Mouse (Mus musculus) myocyte (in vitro differentiated cells): ENCODE measurements at regions not wholly inside any gene's neighbourhood (a gene's known extent, or its start where the extent isn't known, plus 50 kb on each side); places are given as distances from the start of the nearest gene placed in this dataset.

Experiments used
- H3K27me3 ChIP-seq: one replicate; pipeline ENCODE4 v1.6.1; 2011; ENCODE audit not compliant: control insufficient read depth, insufficient read depth, insufficient read length
- H3K36me3 ChIP-seq: one replicate; pipeline ENCODE4 v1.6.1; 2011; ENCODE audit not compliant: control insufficient read depth, insufficient read depth
- H3K4me2 ChIP-seq: one replicate; pipeline ENCODE4 v1.6.1; 2011; ENCODE audit warnings: low read depth, control low read depth
- H3K4me3 ChIP-seq: one replicate; pipeline ENCODE4 v1.5.1; 2011; ENCODE audit warnings: mild to moderate bottlenecking, control low read depth, moderate library complexity
- H3K79me2 ChIP-seq: one replicate; pipeline ENCODE4 v1.6.1; 2011; ENCODE audit not compliant: control insufficient read depth, insufficient read depth
- H3ac ChIP-seq: one replicate; pipeline ENCODE4 v1.6.1; 2011; ENCODE audit not compliant: control insufficient read depth, insufficient read length
- CEBPB ChIP-seq: IDR thresholded peaks from 2 replicates; pipeline ENCODE4 v1.6.1; 2011; ENCODE audit warnings: mild to moderate bottlenecking, moderate library complexity; ENCODE audit not compliant: poor library complexity, insufficient read depth, severe bottlenecking
- E2F4 ChIP-seq: IDR thresholded peaks from one replicate; pipeline ENCODE4 v1.6.1; 2011; ENCODE audit warnings: mild to moderate bottlenecking, control low read depth, moderate library complexity; ENCODE audit not compliant: insufficient read depth
- MAX ChIP-seq: IDR thresholded peaks from one replicate; pipeline ENCODE4 v1.6.1; 2011; ENCODE audit warnings: low read depth, mild to moderate bottlenecking, control low read depth
- MYOD1 ChIP-seq, 3 experiments: IDR thresholded peaks; one replicate each; pipeline ENCODE4 v1.6.1; 2011; ENCODE audit warnings: control low read depth in 2 of 3, low read depth in 2 of 3, mild to moderate bottlenecking in 2 of 3, moderate library complexity in 1 of 3; ENCODE audit not compliant: insufficient read length in 2 of 3, control insufficient read depth in 1 of 3
- MYOG ChIP-seq, 3 experiments: IDR thresholded peaks; one replicate each; pipeline ENCODE4 v1.6.1; 2011; ENCODE audit warnings: control low read depth in 2 of 3, low read depth in 2 of 3, mild to moderate bottlenecking in 2 of 3; ENCODE audit not compliant: insufficient read length in 2 of 3, control insufficient read depth in 1 of 3, insufficient read depth in 1 of 3
- POLR2A ChIP-seq: IDR thresholded peaks from one replicate; pipeline ENCODE4 v1.6.1; 2011; ENCODE audit warnings: low read depth, mild to moderate bottlenecking, control low read depth, moderate library complexity; ENCODE audit not compliant: insufficient read length
- POLR2AphosphoS2 ChIP-seq: IDR thresholded peaks from one replicate; pipeline ENCODE4 v1.6.1; 2011; ENCODE audit warnings: low read depth, control low read depth; ENCODE audit not compliant: insufficient read length
- REST ChIP-seq: IDR thresholded peaks from one replicate; pipeline ENCODE4 v1.6.1; 2011; ENCODE audit warnings: mild to moderate bottlenecking, control low read depth, moderate library complexity; ENCODE audit not compliant: insufficient read depth, insufficient read length
- SRF ChIP-seq: IDR thresholded peaks from one replicate; pipeline ENCODE4 v1.6.1; 2011; ENCODE audit warnings: low read depth; ENCODE audit not compliant: control insufficient read depth, insufficient read length
- TCF12 ChIP-seq: IDR thresholded peaks from one replicate; pipeline ENCODE4 v1.6.1; 2011; ENCODE audit warnings: mild to moderate bottlenecking, control low read depth; ENCODE audit not compliant: poor library complexity, insufficient read depth, severe bottlenecking
- TCF3 ChIP-seq: IDR thresholded peaks from one replicate; pipeline ENCODE4 v1.6.1; 2011; ENCODE audit warnings: low read depth, control low read depth; ENCODE audit not compliant: insufficient read length
- USF1 ChIP-seq: IDR thresholded peaks from one replicate; pipeline ENCODE4 v1.6.1; 2011; ENCODE audit warnings: low read depth, mild to moderate bottlenecking, control low read depth, moderate library complexity

DNA sequence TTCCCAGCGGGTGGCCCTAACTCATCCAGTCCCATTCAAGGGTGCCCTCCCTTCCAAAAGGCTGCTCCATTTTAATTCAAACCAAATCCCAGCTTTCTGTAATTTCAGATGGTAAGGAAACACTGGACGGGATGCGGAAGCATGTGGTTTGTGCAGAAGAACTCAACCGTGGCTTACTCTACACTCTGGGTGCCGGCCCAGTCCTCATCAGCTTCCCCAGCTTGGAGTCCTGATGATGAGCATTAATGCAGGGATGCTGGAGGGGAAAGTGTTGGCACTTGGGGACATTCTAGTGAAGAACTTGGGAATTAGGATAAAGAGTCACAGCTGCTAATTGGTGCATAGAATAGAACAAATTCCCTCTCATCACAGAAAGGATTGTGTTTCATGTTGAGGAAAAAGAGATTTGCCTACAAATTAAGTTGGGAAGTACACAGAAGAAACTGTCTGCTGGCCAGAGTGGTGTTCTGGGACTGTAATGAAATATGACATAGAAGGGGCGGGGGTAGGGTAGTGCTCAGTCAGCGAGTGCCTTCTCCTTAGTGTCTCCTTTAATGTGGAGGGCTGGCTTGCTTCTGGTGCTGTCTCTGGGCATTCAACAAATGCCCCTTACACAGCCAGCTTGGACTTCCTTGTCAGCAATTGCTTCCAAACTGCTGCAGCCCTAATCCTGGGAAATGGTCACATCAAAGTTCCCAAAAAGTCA is 285.0 kb upstream of the Bmper start:
- H3K27me3 ChIP-seq = no peaks in the 10 kb centered on the region
- TF ChIP-seq E2F4 = no peak
- TF ChIP-seq MYOG (IDR thresholded peaks at IDR 0.05; ENCODE audit: control insufficient read depth in 1 of 3, insufficient read depth in 1 of 3, insufficient read length in 2 of 3, low read depth in 2 of 3) = no peak
- TF ChIP-seq POLR2A = no peak
- TF ChIP-seq MAX = no peak
- no peak for TF ChIP-seq CEBPB
- H3ac ChIP-seq = no peak overlapping the region

GRCm38 (mm10) chr9:22944992-22945391 is 277.9 kb upstream of the Bmper start:
- Histone ChIP-seq H3ac (no peak overlapping the region), H3K27me3 (no peaks in the 10 kb centered on the region)
- TF ChIP-seq POLR2A (no peak), TCF12 (no peak), MAX (no peak)

More for the DNA sequence above, 285.0 kb upstream of the Bmper start:
- no peaks in the 10 kb centered on the region for H3K36me3 ChIP-seq
- H3K4me3 ChIP-seq = no peak overlapping the region
- H3K4me2 ChIP-seq = no peak overlapping the region
- H3K79me2 ChIP-seq = no peaks in the 10 kb centered on the region

GRCm38 (mm10) chr9:22945426-22945955 is 277.4 kb upstream of the Bmper start:
- Histone ChIP-seq H3K4me3 (no peak overlapping the region), H3K4me2 (no peak overlapping the region), H3K79me2 (no peaks in the 10 kb centered on the region), H3ac (no peak overlapping the region), H3K36me3 (no peaks in the 10 kb centered on the region), H3K27me3 (no peaks in the 10 kb centered on the region)
- TF ChIP-seq REST (no peak), POLR2A (no peak), POLR2AphosphoS2 (no peak), SRF (no peak), MYOG (IDR thresholded peaks at IDR 0.05; ENCODE audit: control insufficient read depth in 1 of 3, insufficient read depth in 1 of 3, insufficient read length in 2 of 3, low read depth in 2 of 3) (no peak), USF1 (no peak), TCF3 (no peak), CEBPB (no peak), E2F4 (no peak), TCF12 (no peak), MYOD1 (IDR thresholded peaks at IDR 0.05; ENCODE audit: control insufficient read depth in 1 of 3, insufficient read length in 2 of 3, low read depth in 2 of 3) (no peak), MAX (no peak)

More at GRCm38 (mm10) chr9:22944992-22945391, 277.9 kb upstream of the Bmper start:
- Histone ChIP-seq H3K79me2 (no peaks in the 10 kb centered on the region), H3K4me3 (no peak overlapping the region), H3K36me3 (no peaks in the 10 kb centered on the region), H3K4me2 (no peak overlapping the region)

DNA sequence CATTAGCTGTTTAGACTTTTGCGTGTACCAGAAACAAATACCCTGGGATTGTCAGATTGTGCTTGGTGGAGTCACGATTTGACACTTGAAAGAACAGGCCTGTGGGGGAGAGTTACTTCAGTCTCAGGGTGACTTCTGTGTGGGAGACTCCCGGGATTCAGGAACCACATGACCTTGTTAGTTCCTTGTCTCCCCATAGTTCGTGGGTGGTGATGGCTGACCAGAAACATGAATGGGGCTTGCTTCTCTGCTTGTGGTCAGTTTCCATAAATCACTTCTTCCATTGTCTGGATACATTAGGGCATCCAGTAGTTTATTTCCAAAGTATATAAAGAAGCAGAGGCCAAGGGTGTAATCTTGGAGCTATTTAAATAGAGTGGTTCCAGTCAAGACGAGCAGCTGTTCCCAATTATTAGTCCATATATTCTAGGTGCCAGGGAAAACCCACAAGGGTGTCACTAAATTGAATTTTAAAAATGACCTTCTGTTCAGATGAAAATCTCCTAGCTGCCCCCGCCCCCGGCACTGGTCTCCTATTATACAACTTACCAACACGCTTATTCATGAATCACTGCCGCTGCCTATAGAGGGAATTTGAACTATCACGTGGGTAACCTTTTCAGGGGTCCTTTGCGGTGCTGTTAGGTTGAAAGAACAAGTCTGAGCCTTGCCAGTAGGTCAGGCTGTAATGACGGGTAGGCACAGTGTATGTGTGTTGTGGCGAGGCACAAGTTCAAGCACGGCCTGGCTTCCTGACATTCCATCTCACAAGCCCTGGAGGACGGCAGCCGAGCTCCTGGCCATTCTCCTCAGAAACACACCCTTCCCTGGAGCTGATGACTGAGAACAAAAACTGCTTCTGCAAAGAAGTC is 270.1 kb upstream of the Bmper start:
- Histone ChIP-seq H3K27me3 (no peaks in the 10 kb centered on the region), H3ac (no peak overlapping the region), H3K4me2 (peak overlapping the region; percentile 55), H3K4me3 (no peak overlapping the region), H3K79me2 (no peaks in the 10 kb centered on the region), H3K36me3 (no peaks in the 10 kb centered on the region)
- TF ChIP-seq REST (no peak), TCF12 (peak; percentile 4), USF1 (peak; percentile 53)

DNA sequence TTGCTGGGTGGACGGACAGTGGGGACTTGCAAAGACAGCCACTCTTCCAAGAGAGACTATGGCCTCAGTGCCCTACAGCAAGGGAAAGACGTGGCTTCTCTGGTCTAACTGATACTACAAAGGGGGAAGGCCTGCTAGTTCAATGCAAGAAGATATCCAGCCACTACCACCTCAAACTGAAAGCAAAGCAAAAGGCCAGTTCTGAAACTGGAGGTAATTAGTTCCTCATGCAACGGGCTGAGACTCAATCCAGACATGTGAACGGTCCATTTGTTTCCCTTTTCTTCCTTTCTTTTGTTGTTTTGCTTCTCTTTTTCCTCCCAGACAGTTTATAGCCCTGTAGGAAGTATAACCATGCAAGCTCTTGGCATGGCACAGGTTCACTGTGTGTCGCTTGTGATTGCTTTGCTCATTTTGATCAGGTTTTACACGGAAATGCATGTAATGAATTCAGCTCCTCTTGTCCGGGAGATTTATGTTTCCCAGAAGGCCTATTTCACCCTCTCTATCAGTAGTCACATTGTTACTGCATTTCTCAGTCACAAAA is 260.5 kb upstream of the Bmper start:
- Histone ChIP-seq H3K4me2 (no peak overlapping the region), H3K79me2 (no peaks in the 10 kb centered on the region), H3K4me3 (no peak overlapping the region), H3K27me3 (no peaks in the 10 kb centered on the region), H3K36me3 (no peaks in the 10 kb centered on the region), H3ac (no peak overlapping the region)
- TF ChIP-seq MAX = no peak
- TF ChIP-seq TCF3 = no peak
- TF ChIP-seq POLR2AphosphoS2 = no peak
